Mouse (Mus musculus) kidney, postnatal 14 days (tissue): ENCODE results near the gene Lekr1.

Source experiments
- DNase-seq: peaks from one replicate; pipeline ENCODE4 v3.0.0; 2022; ENCODE audit warnings: mixed read lengths

Gene Lekr1

DNA sequence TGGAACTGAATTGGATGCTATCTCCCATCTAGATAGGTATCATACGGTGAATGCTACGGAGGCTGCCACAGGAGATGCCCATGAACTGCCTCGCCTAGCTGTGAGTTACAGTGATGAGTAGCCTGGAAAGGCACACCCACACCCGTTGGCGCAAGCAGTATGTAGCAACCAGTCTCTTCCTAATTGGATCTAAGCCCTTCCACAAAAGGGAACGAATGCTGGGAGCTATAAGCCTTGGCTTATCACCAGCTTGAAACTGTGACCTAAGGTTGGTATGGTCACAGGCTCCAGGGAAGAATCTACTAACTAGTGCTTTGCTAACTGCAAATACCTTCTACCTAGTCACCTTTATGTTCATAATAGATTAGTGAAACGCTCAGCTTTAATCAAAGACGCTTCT, 175.1 kb downstream of the Lekr1 start:
- DNase-seq = no peak

GRCm38 (mm10) chr3:65842515-65843184, 176.6 kb downstream of the Lekr1 start:
- DNase-seq = no peak

DNA sequence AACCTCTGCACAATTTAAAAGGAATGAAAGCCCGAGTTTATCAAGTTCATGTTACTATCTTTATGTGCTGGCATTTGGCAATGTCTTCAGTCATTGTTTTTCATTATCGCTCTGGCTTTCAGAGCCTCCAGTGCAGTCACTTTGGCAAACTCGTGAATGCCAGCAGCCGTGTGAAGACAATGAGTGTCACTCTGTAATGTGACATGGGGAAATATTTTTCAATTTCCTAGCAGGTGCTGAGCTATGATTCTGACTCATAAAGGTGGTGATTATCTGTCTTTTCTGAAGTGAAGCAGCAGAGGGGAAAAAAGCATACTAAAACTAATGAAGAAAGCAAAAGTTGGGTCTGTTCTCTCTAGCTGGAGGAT, 177.1 kb downstream of the Lekr1 start:
- no peak for DNase-seq

DNA sequence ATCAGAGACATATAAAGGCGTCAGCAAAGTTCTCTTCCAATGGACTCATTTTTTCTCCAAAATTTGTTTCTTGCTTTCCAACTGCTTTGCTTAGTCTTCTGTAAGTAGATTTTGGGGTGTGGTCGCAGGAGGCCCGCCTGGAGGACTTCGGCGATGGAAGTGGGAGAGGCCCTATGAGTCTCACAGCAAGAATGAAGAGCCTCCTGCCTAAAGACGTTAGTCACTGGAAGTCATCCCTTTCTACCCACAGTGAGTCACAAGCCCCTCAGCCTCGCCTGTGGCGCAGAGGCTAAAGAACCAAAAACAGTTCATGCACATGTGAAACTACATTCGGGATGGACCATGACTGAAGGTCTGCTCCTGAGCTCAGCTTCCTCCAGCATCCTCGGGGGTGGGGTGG, 178.3 kb downstream of the Lekr1 start:
- no peak for DNase-seq

DNA sequence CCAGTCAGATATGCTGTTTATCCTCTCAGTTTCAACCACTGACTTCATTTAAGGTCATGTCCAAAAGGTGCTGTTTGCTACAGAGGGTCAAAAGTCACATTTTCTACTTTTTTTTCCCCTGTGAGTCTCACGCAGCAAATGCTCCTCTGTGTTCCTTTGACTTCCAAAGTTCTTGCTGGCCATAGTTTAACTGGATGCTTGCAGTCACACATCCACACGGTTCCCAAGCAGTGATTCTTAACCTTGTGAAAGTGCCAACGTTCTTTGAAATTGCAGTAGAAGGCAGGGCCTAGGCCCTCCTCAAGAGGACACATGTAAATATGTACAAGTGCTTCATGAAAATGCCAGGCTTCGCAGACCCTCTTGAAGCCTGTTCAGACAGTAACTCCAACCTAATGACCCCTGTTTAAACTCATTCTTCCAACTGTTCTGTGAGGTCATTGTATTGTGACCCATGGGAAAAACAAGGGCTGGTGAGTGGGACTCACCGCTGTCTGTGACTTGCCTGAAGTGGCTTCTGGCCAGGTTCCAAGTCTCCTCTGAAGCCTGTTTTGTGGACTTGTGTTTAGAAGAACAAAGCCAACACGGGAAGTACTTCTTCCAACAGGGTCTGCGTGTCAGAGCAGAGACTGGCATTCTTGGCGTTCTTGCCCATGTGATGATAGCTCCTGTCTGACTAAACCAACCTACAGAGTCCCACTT, 179.0 kb downstream of the Lekr1 start:
- DNase-seq = peak; percentile 37

GRCm38 (mm10) chr3:65847158-65847787, 181.2 kb downstream of the Lekr1 start:
- DNase-seq = no peak

DNA sequence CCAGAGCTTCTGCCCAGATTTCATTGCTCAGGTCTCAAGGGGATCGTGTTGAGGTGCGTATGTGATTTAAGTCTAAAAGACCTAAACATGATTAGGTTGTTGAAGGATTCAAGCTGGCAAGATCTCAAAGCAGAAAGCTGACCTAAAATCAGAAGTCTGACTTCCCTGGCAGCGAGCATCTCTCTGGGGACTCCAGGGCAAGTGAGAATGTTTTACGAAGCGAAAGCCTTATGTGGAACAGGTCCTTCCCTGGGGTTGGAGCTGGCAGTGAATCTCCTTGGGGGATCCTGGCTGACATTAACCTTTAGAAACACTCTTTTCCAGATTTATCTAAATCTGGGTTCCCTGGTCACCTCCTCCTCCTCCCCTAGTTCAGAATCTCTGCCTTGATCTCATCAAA, 187.7 kb downstream of the Lekr1 start:
- no peak for DNase-seq

DNA sequence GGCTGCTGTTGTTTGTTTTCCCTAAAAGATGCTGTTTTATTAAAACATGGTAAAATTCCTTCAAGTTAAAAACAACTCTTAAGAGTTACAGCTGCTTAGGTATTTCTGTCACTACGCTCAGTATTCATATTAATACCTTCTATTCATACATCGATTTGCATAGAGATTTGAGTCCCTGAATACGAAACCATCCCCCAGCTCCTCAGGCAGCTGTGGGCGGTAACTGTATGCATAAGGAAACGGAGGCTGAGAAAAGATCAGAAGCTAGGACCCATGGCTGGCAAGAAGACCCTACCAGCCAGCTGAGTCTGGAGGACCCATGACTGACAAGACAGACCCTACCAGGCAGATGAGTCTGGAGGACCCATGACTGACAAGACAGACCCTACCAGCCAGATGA, 189.5 kb downstream of the Lekr1 start:
- DNase-seq = no peak

GRCm38 (mm10) chr3:65858118-65858517, 192.1 kb downstream of the Lekr1 start:
- peak; percentile 14 for DNase-seq

- DNase-seq = peak; percentile 78
Measured at GRCm38 (mm10) chr3:65858741-65859348, 192.8 kb downstream of the Lekr1 start.

DNA sequence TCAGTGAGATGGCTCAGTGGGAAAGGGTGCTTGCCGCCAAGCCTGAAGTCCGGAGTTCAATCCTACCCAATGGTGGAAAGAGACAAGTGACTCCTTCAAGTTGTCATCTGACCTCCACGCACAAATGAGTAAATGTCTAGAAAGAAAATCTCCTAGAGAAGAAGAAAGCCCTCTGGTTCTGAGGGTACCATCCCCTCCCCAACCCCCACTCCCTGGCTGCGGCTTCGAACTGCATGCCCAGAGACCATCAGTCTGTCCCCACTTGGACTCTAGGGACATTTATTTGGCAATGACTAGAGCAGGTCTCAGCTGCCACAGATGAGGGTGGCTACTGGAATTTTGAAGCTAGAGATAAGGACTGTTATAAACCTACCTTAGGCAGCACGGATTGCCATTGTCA, 193.7 kb downstream of the Lekr1 start:
- DNase-seq = no peak

DNA sequence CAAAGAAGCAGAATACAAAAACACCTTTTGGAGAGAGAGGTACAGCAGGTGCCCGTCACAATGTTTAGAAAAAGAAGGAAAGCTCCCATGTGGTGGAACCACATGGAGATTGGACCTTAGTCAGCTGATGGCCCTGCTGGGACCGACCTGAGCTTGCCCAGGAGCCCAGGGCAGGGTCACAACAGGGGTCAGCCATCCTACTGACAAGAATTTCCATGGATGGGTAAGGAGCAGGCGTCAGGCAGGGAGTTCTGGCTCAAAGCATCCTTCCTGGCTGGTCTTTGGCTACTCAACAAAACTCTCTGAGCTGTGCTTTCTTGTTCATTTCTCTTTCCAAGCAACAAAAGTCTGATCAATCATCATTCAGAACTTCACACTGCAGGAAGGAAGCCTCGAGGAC, 194.9 kb downstream of the Lekr1 start:
- DNase-seq = peak; percentile 21

- peak; percentile 60 for DNase-seq
Measured at GRCm38 (mm10) chr3:65861471-65861881, 195.4 kb downstream of the Lekr1 start.

- DNase-seq = peak; percentile 87
Measured at GRCm38 (mm10) chr3:65863297-65863696, 197.3 kb downstream of the Lekr1 start.

- DNase-seq = peak; percentile 21
Measured at GRCm38 (mm10) chr3:65863762-65864377, 197.8 kb downstream of the Lekr1 start.

GRCm38 (mm10) chr3:65868931-65869330, 202.9 kb downstream of the Lekr1 start:
- no peak for DNase-seq

DNA sequence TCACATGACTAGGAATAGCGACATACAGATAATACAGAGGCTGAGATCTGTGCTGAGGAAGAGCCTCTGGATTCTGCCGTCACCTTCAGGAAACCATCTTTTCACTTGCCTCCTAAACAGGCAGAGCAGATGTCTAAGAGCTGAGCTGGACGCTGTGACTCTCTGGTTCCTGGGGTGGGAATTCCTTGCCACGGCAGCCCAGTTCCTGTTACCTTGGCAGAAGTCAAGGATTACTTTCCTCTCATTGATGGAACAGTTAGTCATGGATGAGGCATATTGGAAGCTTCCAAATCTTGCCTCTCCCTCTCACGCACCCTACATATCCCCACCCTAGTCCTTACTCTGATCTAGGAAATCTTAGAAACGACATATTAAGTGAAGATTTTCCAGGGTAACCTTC, 203.7 kb downstream of the Lekr1 start:
- DNase-seq = no peak

- peak; percentile 77 for DNase-seq
Measured at GRCm38 (mm10) chr3:65871188-65871603, 205.2 kb downstream of the Lekr1 start.

DNA sequence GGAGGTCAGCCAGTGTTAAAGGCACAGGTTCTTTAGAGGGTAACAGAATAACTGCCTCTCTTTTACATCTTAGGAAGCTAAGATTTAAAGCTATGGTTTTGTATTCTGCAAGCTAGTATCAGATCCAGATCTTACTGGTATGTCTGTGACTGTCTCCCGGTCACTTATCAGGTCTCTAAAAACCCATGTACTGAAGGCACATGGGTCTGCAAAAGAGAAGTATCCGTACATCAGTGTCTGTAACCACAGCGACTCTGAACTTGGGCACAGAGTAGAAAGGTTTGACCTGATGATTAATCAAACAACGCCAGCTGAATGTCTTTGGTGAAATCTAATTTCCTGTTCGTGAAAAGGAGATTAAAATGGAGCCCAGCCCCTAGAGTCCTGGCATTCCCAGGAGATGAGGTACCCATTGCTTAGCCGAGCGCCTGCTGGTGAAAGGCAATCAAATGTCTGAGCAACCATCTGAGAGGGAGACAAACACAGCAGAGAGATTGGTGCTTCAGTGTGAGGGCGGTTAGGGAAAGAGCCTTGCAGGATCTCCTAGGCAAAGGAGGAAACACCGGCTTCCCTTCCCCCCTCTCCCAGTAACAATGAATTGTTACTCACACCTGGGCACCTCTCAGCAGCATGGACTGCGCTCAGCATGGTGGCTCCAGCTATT, 205.7 kb downstream of the Lekr1 start:
- DNase-seq = no peak

DNA sequence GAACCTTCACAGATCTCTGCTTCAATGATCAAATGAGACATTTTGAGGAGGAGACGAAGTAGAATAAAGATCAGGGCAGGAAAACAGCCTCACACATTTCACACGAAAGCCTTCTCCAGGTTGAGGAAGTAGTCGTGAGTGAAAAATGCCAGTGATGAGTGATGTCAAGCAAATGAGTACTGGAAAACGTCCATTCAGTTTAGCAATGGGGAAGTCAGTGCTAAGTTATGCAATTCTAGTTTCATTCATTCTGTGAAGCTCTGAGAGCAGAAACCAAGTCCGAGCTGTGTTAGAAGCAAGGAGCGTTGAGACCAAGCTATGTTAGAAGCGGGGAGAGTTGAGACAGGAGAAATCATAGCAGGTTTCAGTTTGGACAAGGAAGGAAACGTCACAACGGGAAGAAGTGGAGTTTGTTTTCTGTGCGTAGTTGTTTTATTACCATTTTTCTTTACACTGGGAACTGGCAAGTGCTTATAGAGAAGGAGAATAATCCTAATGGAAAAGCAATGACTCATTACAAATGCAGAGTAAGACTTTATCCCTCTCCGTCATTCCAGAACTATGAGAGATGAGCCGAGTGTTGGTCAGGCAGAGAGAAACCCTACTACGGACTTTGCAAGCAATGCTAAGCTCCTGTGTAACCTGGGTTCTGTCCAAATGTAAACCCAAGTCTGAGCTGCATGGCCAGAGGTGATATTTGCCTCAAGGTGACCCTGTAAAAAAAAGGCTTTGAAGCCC, 207.2 kb downstream of the Lekr1 start:
- DNase-seq = no peak
